Mouse (Mus musculus) fibroblast of lung, adult 2 months (primary cell): Measurements from ENCODE around the gene Adgrl2.

Source experiments
- DNase-seq: peaks from one replicate; pipeline ENCODE4 v3.0.0-alpha.2; 2011; ENCODE audit warnings: low read depth

Adgrl2 gene

DNA sequence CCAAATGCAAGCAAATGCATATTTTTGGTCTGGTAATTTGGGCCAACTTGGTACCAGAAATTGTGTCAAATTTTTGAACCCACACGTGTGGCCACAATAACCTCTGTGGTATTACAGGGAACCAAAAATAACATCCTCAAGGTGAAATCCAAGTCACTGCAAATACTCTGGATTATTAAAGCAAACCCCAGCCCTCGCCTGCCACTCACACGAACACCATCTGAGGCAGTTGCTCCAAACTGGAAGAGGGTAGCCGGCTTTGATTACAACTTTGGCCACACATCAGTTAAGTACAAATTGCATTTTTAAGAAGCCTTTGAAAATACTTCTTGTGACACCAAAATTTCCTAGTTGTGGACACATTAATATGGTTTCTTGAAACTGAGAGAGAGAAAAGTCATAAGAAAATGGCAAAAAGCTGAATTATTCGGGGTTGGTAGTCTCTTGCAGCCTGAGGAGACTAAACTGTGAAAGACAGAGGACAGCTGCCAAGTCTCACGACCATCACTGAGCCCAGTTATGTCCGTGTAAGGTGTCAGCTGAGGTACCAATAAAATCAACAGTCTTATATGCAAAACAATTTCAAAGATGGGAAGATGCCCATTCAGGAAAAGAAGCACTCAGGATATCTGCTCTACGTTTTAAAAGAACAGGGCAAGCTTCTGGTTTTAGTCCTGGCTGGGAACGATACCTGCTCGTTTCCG lies 18.3 kb downstream of the Adgrl2 start:
- DNase-seq, result no peak

DNA sequence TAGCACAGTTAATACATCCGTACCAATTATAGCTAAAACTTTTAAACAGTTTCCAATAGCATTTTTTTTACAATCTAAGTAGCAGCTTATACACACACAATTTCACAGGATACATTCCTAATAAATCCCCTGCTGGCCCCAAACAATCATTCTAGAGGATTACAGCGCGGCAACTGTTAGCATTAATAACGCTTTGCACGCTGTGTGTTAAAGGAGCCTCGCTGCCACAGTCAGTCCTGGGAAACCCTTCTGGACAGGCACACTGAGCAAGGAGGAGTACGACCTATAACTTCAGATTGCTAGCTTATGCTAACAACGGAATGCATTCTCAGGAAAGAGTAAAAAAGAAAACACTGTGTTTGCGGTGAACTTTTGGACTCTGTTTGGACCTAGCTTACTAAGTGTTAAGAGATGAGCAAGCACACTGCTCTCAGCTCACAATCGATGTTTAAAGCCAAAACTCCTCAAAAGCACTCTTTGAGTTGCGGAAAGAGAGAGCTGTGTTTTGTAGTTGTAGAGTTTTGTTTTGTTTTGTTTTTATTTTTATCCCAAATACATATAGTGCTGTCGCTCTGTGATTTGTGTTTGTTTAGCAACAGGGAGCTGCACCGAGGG lies 25.3 kb downstream of the Adgrl2 start:
- DNase-seq, result no peak

DNA sequence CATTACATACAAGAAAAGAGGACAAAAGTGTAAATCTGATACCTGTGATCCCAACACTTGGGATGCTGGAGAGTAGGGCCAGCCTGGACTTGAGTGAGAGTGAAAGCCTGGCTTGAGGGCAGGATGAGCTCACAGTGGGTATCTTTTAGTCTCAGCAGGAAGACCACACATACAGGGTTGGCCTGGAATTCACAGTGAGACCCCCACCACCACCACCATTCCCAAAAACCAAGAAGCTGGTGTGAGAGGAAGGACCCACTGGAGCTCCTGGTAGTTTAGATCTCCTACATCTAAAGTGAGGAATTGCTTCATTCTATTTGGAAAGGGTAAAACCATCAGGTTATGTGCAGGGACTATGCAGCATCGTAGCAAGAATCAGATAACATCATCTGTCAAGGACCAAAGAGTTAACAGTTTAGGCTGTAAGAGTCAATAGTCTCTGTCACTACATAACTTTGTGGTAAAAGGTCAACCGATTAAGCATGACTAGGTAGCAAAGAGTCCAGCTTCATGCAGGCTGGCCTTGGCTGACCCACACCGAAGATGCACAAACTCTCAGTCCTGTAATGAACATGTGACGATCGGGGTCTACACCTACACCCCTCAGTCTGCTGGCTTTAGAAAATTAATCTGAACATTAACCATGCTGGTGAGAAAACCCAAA lies 26.8 kb downstream of the Adgrl2 start:
- no peak for DNase-seq

DNA sequence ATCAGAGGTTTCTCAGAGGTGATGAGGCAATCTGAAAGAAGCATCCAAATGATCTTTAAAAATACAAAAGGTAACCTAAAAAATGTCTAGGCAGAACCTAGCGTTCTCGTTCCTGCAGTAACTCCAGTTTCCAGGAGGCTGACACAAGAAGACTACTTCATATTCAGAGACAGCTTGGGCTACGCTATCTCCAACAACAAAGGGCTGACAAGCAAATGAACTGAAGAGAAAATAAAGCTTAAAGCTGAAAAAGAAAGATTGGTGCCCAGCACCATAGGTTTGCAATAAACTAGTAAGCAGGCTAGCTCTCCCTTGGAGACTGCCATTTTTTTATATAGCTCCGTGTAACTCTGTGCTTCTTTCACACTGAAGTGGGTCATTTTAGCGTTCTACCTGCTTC lies 28.7 kb downstream of the Adgrl2 start:
- no peak for DNase-seq

DNA sequence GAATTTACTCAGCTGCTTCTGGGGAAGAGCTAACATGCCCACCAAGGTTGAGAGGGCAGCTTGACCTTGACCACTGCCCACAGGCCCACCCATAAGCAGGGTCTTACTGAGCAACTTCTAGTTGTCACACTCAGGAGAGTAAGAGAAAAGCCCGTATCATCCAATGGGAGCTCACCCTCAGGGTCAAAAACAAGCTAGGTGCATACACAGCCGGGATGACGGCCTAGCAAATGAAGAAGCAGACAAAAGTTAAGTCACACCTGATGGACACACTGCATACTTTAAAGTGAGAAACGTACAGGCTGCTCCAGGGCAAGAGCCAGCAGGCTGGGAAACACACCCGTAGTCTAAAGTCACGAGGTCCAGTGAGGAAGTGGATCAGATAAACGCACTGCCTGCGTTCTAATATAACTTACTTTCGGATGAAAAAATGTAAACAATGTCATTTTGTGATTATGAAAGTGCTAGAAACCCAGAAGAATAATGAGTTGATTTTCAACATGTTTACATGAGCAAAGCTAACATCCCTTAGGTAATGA lies 29.5 kb downstream of the Adgrl2 start:
- DNase-seq, result no peak

DNA sequence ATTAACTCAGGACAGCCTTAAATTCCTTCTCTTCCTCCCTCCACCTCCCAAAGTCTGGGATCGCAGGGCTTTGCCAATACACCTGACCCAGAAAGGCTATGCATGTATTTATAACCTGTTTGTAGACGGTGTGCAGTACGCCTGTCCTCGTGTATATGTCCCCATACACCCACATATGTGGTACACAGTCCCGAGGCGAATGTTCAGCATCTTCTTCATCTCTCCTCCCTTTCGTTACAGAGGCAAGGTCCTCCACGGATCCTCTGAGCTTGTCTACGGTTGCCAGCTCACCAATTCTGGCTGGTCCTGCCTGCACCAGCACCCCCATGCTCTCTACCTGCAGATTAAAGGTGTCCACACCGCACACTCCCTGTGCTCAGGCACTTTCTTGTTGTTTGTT lies 30.1 kb downstream of the Adgrl2 start:
- no peak for DNase-seq

DNA sequence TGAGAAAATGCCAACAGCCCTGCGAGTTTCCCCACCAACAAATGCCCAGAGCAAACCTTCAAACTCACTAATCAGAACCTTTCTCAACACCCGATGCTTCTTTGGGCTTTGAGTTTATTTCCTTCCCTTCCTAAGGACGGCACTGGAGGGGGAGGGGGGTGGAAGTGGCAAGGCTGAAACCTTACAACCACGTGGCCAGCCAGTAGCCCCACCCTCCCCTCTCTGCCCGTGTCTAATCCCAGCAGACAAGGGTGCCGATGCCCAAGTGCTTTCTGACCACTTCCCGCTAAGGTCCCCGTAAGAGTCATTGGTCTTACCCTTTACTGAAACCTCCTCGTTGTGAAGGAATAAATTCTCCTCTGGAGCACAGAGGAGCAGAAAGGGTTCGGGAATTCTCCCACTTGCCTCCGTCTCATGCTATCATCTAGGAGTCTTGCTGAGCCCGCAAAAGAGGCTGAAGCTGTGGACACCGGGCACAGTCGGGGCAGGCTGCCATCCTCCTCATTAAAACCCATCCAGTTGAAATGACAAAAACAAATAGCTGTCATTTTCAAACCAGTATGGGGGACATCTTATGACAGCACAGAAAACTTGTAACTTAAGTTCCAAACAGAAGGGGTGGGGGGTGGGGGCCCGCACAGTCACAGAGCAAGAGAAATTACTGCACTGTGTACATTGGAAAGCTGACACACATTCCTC lies 30.9 kb downstream of the Adgrl2 start:
- DNase-seq, result no peak

DNA sequence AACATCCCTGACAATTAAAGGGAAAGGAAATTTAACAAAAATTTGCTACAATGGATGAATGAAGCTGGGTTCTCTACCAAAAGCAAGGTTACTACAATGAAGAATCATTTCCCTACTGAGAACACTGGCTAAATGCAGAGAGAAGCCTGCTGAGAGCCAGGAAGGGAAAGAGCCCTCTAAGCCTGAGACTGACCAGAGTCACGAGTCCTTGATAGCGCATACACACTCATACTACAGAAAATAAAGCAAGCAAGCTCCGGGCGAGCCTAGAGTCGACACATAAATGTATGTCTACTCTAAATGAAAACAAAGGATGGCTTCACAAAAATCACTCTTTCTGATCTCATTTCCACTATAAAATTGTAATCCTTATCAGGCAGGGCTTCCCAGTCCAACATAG lies 31.6 kb downstream of the Adgrl2 start:
- no peak for DNase-seq

DNA sequence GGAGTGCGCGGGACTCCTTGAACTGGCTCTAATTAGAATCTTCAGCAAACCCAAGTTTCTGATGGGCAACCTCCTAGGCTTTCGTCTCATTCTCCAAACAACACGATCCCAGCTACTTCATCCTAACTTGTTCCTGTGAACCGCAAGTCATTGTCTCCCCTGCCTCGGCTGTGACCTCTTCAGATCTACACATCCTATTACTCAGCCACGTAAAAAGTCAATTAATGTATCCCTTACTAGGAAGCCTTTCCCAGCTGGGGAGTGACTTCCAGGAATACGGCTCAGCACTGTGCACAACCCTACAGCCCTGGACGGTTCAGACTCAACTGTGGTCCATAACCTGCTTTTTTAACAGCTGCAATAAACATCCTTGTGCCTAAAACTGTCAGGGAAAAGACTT lies 32.2 kb downstream of the Adgrl2 start:
- no peak for DNase-seq

DNA sequence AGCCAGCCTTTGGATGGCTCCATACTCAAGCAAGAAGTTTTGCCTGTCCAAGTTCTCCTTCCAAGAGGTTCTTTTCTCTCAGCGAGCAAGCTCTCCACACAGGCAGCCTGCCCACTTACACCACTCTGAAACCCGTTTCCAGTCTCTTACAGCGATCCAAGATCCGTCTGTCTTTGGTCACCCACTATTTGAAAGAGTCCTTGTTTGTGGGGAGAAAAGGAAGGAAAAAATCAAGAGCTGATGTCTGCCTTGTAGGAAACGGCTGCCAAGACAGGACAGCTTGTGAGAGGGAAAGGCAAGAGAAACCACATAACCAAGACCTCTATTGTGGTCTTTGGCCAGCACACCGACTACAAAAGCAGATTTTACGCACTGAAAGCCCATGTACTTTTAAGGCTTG lies 33.5 kb downstream of the Adgrl2 start:
- peak; percentile 57 for DNase-seq

DNA sequence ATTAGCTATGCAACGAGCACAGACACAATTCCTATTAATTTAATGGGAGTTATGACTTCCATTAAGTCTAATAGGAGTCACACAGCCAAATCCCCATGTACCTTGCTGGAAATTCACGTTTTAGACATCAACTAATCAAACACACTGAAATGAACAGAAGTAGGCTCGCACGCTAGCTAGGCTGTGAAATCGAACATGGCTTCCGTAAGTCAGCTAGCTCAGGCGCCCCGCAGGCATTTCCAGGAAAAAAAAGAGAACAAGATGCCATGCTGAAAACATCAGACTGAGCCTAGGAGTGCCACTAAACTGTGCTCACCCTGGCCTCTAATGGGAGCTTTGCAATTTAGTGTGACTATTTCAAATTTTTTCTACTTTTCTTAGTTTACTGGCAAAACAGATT lies 40.6 kb downstream of the Adgrl2 start:
- no peak for DNase-seq

DNA sequence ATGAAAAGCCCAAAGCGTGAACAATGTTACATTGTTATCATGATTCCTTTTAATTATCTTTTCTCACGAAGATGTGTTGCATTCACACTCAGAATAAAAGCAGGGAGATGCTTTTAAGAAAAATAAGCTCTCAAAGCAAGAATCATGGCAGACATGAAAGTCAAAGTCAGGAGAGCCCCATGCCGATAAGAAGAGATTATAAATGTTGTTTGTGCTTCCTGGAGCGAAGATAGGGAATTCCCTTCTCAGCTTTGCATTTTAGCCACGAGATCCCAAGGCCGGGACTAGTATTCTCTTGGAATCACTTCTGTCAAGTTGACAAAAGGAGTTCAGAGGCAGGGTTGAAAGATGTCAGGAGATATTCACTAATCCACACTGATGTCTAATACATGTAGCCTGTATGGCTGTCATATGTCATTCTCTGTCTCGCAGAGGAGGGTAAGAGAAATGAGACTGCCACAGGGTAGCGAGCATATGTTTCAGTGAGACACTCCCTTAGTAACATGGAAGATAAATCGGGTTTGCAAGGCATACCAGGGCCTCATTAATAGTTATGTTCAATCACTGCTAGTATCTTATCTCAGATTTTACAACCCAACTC lies 42.5 kb downstream of the Adgrl2 start:
- no peak for DNase-seq

DNA sequence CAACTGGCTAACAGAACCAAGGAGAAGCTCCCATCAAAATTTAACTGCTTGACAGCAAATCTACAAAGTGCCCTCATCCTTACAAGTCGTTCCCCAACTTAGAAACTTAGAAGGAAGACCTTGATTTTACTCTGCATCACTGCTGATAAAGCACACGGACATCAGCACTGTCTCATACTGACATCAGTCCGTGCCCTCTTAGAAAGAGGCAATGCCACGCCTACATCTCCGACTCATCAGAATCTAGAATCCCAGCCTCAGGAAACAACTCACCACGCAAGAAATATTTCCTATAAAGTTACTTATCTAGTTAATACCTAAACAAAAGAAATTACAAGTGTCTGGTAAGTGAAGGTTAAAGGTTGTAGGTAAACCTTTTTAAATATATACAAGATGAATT lies 43.1 kb downstream of the Adgrl2 start:
- DNase-seq, result no peak

DNA sequence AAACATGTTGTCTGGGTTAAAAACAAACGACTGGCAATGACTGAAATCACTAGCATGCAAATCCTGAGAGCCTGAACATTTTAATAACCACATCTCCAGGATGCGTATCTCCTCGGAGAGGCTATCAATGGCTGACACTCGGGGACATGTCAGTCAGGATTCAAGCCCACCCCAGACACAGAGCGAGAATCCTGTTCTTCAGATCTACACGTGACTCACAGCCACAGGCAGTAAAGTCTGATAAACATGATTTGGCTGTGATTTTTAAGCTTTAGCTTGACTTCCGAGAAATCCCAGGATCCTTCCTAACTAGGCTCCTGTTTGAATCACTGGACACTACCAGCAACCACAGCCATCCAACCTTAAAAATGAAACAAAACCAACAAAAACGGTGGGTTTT lies 44.8 kb downstream of the Adgrl2 start:
- no peak for DNase-seq

DNA sequence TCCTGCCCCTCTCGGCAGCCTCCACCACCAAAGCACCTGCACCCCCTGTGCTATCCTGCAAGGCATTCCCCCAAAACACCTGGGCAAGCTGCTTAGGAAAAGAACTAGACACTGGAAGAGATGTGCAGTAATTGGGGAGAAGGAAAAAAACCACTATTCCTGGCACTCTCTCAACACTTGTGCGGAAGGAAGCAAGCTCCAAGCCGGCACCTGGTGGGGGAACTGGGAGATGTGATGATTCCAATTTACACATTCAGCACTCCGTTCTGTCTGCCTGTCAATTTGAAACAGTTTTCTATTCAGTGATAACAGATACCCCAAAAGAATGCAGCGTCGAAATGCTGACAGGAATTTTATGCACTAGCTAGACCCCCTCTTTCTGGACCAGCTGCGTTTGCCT lies 50.9 kb downstream of the Adgrl2 start:
- DNase-seq, result no peak

DNA sequence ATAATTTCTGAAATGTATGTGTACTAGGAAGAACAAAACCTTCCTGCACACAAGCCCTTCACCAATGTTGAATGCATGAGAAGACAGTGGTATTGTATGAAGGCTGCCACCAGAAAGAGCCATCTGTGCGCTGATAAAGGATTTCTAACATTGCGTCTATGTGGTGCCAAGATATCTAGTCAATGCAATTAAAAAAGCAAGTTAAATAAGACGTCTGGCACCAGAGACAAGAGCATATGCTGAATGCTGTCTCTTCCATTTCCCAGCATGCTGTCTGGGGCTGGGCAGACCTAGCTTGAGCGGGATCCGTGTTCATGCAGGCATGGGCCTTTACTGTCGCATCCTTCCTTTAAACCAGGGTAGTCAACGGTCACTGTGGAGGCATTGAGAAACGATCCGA lies 55.3 kb downstream of the Adgrl2 start:
- DNase-seq, result no peak

DNA sequence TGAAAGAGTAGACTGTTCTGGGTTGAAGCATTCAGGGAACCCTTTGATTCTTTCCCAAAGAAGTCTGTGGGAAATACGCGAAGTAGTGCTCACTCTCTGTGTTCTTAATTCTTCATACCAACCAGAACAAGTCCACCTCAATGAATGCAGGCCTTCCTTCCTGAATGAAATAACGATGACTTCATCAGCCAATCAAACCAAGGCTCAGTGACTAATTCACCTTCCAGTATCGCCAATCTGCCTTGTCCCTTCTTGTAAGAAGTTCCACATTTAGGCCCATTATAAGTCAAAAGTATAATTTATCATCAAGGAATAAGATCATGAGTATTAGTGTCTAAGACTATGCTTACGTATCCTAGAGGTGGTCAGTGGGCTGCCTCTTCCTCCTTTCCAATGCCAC lies 56.1 kb downstream of the Adgrl2 start:
- DNase-seq, result no peak

DNA sequence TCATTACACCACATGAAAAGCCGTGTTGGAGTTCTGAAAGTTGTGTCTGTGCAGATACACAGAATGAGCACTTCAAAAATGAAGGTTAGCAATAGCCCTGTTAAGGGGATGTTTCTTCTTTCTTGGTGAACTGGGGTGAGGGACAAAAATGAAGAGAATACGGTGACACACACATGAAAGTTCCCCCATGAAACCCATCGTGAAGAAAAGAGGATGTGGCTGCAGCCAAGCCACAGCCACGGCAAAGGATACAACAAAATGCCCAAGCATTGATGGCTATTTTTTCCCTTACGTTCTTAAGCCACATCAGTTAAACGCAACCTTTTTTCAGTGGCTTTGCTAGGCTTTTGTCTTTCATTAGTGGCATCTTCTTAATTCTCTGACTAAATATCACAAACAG lies 57.2 kb downstream of the Adgrl2 start:
- no peak for DNase-seq

DNA sequence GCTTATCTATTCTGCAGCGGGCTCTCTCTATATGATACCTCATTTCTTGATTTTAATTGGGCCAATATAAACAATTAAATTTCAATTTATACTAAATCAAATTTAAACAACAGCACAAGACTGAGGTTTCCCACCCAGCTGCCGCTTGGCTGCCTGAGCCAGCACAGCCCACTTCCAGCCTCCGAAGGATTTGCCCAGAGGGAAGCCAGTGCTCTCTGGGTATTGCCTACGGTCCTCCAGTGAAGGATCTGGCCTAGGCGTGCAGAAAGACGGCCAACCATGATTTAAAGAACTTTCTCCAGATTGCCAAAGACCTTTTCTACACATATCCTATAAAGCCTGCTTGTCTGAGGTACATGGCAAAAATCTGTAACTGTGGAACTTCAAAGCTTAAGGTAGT lies 59.4 kb downstream of the Adgrl2 start:
- DNase-seq, result no peak

DNA sequence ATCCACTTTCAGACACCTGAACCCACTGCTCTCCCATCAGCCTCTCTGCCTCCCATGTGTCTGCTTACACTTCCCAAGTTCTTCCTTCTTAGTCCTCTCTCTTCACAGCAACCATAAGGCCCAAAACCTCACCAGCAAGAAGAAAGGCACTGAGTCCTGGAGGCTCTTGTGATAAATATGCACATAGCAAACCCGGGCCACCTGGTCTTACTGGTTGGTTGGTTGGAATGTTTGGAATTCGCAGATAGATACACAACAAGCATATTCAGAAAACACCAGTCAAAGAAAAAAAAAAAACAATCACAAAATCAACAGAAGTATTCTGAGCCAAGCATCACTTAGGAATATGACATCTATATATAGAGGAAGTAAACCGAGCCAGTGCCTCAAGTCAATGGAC lies 64.0 kb downstream of the Adgrl2 start:
- DNase-seq, result no peak

DNA sequence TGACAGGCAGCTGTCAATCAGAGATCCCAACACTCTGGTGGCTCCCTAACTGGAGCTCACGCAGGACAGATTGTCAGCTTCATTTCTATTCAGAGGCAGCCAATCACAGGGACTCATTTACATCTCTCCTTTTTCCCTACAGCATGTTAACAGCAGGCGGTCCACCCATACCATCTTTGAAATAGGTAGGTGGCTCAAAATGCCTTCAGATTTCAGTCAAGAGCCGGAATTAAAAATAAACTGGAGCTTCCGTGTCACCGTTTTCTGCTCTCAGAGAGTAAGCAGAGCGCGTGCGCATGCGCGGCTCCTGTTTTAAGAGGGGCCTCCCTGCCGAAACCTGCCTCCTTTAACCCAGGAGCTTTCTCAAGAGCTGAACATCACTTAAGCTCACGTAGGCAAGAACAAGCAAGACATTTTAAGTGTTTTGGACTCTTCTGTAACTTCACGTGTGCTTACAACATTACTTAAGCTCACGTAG lies 67.7 kb downstream of the Adgrl2 start:
- no peak for DNase-seq

DNA sequence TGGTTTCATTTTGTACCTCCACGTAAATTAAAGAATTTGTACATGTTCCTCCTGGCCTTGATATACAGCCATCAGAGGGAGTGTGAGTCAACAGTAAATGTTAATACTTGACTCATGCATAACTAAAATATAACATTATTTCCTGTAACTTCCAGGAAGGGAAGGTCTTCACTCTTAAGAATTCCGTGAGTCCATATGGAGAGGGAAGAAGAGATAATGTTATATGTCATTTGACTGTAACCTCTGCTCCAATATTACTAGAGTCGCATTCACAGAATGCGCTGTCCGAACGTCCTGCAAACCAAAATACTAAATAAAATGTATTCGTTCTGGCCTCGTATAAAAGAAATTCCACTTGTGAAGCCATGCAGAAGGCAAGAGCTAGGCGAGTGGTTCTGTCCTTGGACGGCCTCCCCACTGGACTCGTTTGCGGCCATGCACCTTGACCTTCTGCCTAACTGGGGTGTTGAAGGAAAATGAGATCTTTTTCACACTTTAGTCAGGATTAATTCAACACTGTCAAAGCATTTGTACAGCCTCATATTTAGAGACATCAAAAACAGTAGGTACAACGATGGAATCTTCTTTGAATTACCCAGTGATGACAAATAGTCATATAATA lies 68.3 kb downstream of the Adgrl2 start:
- DNase-seq, result no peak
